Mouse (Mus musculus) gastrocnemius, postnatal 14 days (tissue): Measurements from ENCODE around the gene Gucy1b1. TPM values are rescaled to one million over a fixed set of nuclear protein-coding genes. Genes with fewer than 3 reads are reported as not detected.

Experiments
- DNase-seq: peaks from one replicate; pipeline ENCODE4 v3.0.0; 2021; ENCODE audit warnings: mixed read lengths
- intact Hi-C: fragments of 180-260 bp; cut with DNase I; formaldehyde crosslinking; loops from one replicate; pipeline ENCODE4 v1.15.1; 2025; ENCODE audit warnings: low total_unique reads
- long read RNA-seq, 2 experiments: library from polyadenylated mRNA; stranded (forward); transcript quantifications; one replicate each; pipeline ENCODE4 v2.0.0; 2021
- total RNA-seq, 2 experiments: library from RNA; stranded (reverse); gene quantifications; 2 replicates each; pipeline ENCODE4 v1.2.3; 2021

Gene Gucy1b1
- 1 to 10 TPM; 7.2 to 7.8 TPM for total RNA-seq
- long read RNA-seq, experiment 1, transcript Gucy1b1-201 (14 exons, 3,223 nt), result major isoform, 5 of 6 reads
- long read RNA-seq, experiment 1, partial matches to known transcripts, result 1 of 6 reads
- long read RNA-seq, experiment 1, other reads (novel, unspliced or antisense), result 0 of 6 reads
- long read RNA-seq, experiment 2, partial matches to known transcripts, result 0 of 3 reads
- long read RNA-seq, experiment 2, other reads (novel, unspliced or antisense), result 0 of 3 reads

GRCm38 (mm10) chr3:82074201-82074851 lies at the start of gene Gucy1b1:
TSS of gene Gucy1b1 (minus strand) at chr3:82074689.
- intact Hi-C loops, result no loop called here
- DNase-seq, result peak; percentile 62

GRCm38 (mm10) chr3:82118916-82119315 lies 44.4 kb upstream of the Gucy1b1 start:
- intact Hi-C loops, result no loop called here
- no peak for DNase-seq

- peak; percentile 6 for DNase-seq
- intact Hi-C loops, result no loop called here
Observed at GRCm38 (mm10) chr3:82112439-82112838, 38.0 kb upstream of the Gucy1b1 start.

GRCm38 (mm10) chr3:82111986-82112385 lies 37.5 kb upstream of the Gucy1b1 start:
- intact Hi-C loops, result no loop called here
- no peak for DNase-seq

GRCm38 (mm10) chr3:82108951-82109350 lies 34.5 kb upstream of the Gucy1b1 start:
- DNase-seq, result no peak
- intact Hi-C loops, result no loop called here

GRCm38 (mm10) chr3:82104229-82104628 lies 29.7 kb upstream of the Gucy1b1 start:
- intact Hi-C loops, result no loop called here
- no peak for DNase-seq

- intact Hi-C loops, result no loop called here
- DNase-seq, result no peak
Observed at GRCm38 (mm10) chr3:82099127-82099526, 24.6 kb upstream of the Gucy1b1 start.

GRCm38 (mm10) chr3:82096801-82097200 lies 22.3 kb upstream of the Gucy1b1 start:
- intact Hi-C loops, result no loop called here
- DNase-seq, result no peak

GRCm38 (mm10) chr3:82073741-82074181 lies 728 bp downstream of the Gucy1b1 start:
- intact Hi-C loops, result no loop called here
- DNase-seq, result peak; percentile 59

- no peak for DNase-seq
- intact Hi-C loops, result no loop called here
Observed at GRCm38 (mm10) chr3:82067830-82068229, 6.7 kb downstream of the Gucy1b1 start.

GRCm38 (mm10) chr3:82061402-82062180 lies 12.9 kb downstream of the Gucy1b1 start:
- intact Hi-C loops, result no loop called here
- no peak for DNase-seq

- intact Hi-C loops, result no loop called here
- DNase-seq, result no peak
Observed at GRCm38 (mm10) chr3:82057201-82057600, 17.3 kb downstream of the Gucy1b1 start.

- intact Hi-C loops, result no loop called here
- no peak for DNase-seq
Observed at GRCm38 (mm10) chr3:82054283-82054974, 20.1 kb downstream of the Gucy1b1 start.

GRCm38 (mm10) chr3:82052029-82052428 lies 22.5 kb downstream of the Gucy1b1 start:
- intact Hi-C loops, result no loop called here
- no peak for DNase-seq

- no peak for DNase-seq
- intact Hi-C loops, result no loop called here
Observed at GRCm38 (mm10) chr3:82051468-82051867, 23.0 kb downstream of the Gucy1b1 start.

GRCm38 (mm10) chr3:82048681-82049080 lies 25.8 kb downstream of the Gucy1b1 start:
- intact Hi-C loops, result loop anchor here (5.0 kb wide), 1 partner anchor 284 kb away; no protein-coding TSS in a partner anchor
- no peak for DNase-seq

GRCm38 (mm10) chr3:82048078-82048477 lies 26.4 kb downstream of the Gucy1b1 start:
- intact Hi-C loops, result loop anchor here (5.0 kb wide), 1 partner anchor 284 kb away; no protein-coding TSS in a partner anchor
- no peak for DNase-seq

GRCm38 (mm10) chr3:82047100-82047753 lies 27.3 kb downstream of the Gucy1b1 start:
- intact Hi-C loops, result loop anchor here (5.0 kb wide), 1 partner anchor 285 kb away; no protein-coding TSS in a partner anchor
- peak; percentile 32 for DNase-seq

- DNase-seq, result no peak
- intact Hi-C loops, result loop anchor here (5.0 kb wide), 1 partner anchor 286 kb away; no protein-coding TSS in a partner anchor
Observed at GRCm38 (mm10) chr3:82046087-82046486, 28.4 kb downstream of the Gucy1b1 start.
